Mouse (Mus musculus): ENCODE data around the gene Gtf2h4.

Gene Gtf2h4

GRCm38 (mm10) chr17:35697429-35697758, 23.9 kb upstream of the Gtf2h4 start:
- no peak for DNase-seq (ENCODE audit: low read depth)

GRCm38 (mm10) chr17:35696691-35697090, 23.2 kb upstream of the Gtf2h4 start:
- DNase-seq (ENCODE audit: low read depth) = no peak

- no peak for DNase-seq (ENCODE audit: low read depth)
Measured at GRCm38 (mm10) chr17:35695289-35695688, 21.8 kb upstream of the Gtf2h4 start.

- DNase-seq (ENCODE audit: low read depth) = no peak
Measured at GRCm38 (mm10) chr17:35693906-35694305, 20.4 kb upstream of the Gtf2h4 start.

DNA sequence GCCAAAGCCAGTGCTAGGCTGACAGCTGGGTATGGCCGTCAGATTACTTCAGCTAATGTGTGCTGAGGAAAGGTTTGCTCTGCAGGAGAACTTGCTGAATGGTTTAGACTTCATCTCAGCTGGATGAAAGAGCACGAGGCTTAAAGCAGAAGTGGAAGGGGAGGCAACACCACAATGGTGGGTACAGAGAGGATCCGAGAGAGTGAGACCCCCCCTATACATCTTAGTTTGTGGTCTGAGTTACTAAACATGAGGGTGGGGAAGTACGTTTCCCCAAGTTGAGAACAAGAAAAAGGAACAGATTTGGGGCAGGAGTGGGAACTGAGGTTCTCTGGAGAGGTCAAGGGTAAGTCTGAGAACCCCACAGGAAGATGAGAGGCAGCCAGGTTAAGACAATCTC, 18.8 kb upstream of the Gtf2h4 start:
- no peak for DNase-seq (ENCODE audit: low read depth)

- no peak for DNase-seq (ENCODE audit: low read depth)
Measured at GRCm38 (mm10) chr17:35691811-35692210, 18.3 kb upstream of the Gtf2h4 start.

GRCm38 (mm10) chr17:35689936-35690645, 16.6 kb upstream of the Gtf2h4 start:
- no peak for DNase-seq (ENCODE audit: low read depth)

- DNase-seq (ENCODE audit: low read depth) = no peak
Measured at GRCm38 (mm10) chr17:35688347-35689175, 15.0 kb upstream of the Gtf2h4 start.

- no peak for DNase-seq (ENCODE audit: low read depth)
Measured at GRCm38 (mm10) chr17:35685061-35685460, 11.5 kb upstream of the Gtf2h4 start.

- no peak for DNase-seq (ENCODE audit: low read depth)
Measured at GRCm38 (mm10) chr17:35681986-35682385, 8.4 kb upstream of the Gtf2h4 start.

- DNase-seq (ENCODE audit: low read depth) = no peak
Measured at GRCm38 (mm10) chr17:35680591-35680990, 7.1 kb upstream of the Gtf2h4 start.

- no peak for DNase-seq (ENCODE audit: low read depth)
Measured at GRCm38 (mm10) chr17:35672527-35672926, 1.0 kb downstream of the Gtf2h4 start.

GRCm38 (mm10) chr17:35671846-35672245, 1.7 kb downstream of the Gtf2h4 start:
- DNase-seq (ENCODE audit: low read depth) = no peak

GRCm38 (mm10) chr17:35669731-35670130, 3.8 kb downstream of the Gtf2h4 start:
- no peak for DNase-seq (ENCODE audit: low read depth)

DNA sequence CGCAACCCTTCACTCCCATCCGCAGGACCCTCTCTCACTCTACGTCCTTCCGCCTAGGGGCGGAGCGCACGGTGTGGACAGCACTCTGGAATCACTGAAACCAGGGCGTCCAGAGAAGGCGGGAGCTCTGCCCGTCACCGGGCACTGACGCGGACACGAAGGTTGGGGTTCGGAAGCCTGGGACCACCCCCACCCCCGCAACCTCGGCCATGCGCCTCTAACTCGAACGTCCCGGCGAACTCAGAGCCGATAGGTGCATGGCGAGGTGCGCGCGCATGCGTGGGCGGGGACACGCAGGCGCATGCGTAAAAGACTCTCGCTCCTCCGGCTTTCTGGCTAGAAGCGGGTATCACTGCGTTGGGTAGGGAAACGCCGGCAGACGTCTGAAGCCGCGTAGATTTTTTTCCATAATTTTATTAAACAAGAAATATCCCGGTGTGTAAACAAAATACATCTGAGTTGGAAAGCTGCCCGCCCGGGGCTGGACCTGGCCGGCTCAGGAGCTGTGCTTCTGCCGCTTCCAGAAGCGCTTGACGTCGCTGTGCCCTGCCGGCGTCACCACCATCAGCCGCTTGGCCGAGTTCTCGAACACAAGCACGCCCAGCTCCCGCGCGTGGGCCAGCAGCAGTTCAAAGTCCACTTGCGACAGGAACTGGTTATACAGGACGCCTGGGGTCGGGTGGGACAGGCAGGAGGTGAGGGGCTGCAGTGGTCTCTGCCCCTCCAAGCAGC, 6.0 kb downstream of the Gtf2h4 start, which contains the start of gene Vars2:
Vars2 (minus strand) TSS at position 259 of the 732 bp plus-strand sequence.
- DNase-seq (ENCODE audit: low read depth) = peak; percentile 89

- DNase-seq (ENCODE audit: low read depth) = no peak
Measured at GRCm38 (mm10) chr17:35666851-35667256, 6.7 kb downstream of the Gtf2h4 start.

DNA sequence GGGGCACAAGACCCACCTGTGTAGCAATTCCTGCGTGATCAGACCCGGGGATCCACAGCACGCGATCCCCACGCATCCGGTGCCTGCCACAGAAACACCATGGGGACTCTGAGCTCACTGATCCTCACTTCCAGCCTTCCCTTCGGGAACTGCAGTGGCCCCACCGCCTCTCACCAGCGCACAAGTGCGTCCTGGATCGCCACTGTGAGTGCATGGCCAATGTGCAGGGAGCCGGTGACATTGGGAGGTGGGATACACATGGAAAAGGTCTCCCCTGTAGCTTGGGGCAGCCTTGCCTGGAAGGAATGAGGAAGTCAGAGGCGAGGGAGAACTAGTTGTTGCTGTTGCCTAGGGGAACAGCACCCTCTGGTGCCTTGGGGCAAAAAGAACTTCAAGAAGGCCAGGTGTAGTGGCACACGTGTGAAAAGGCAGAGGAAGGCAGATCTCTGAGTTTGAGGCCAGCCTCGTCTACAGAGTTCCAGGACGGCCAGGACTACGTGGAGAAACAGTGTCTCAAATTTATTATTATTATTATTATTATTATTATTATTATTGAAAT, 7.5 kb downstream of the Gtf2h4 start:
- peak; percentile 34 for DNase-seq (ENCODE audit: low read depth)

GRCm38 (mm10) chr17:35653086-35653485, 20.5 kb downstream of the Gtf2h4 start:
- no peak for DNase-seq (ENCODE audit: low read depth)

- no peak for DNase-seq (ENCODE audit: low read depth)
Measured at GRCm38 (mm10) chr17:35649429-35649828, 24.1 kb downstream of the Gtf2h4 start.

DNA sequence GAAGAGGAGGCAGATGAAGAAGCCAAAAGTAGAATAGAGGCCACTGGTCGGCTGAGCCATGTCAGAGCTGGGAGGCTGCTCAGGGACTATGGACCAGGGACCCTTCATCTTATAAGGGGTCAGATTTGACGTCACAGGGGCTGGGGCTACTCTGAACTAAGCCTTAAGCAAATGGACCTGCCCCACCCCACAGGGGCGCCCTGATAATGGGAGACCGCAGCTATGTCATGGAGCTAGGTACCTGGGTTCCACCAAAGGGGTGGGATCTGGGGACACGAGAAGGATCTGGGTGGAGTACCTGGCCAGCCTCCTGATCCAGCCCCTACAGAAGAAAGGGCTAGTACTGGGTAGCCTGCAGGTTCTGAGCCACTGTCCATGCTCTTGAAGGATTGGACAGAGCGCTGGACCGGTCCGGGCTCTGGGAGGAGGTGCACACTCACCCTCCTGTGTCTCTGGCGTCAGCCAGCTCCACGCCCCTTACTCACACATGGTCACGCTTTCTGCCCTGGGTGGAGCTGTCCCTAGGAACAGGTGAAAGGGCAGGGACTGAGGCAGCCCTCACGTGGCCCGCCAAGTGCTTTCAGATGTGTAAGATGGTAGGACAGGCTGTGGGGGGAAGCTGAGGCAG, 29.8 kb downstream of the Gtf2h4 start, which contains the start of gene Mucl3:
Mucl3 (minus strand) TSS at position 87 of the 628 bp plus-strand sequence.
- no peak for DNase-seq (ENCODE audit: low read depth)

DNA sequence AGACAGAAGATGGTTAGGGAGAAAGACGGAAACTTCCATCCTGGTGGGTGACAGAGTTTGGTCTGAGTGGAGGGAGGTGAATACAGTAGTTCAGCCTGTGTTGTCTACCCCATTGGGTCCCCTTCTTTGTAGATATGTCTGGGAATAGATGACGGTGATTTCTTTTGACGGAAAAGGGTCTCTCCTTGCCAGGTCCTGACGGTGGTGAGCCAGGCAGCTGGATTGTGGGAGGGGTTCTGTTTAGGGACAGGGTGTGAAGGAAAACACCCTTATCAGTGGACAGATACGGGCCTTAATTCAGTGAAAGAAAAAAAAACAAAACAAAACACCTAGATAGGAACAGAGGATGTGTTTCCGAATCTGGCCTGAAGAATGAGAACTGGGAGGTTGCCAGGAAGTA, 34.2 kb downstream of the Gtf2h4 start:
- no peak for DNase-seq (ENCODE audit: low read depth)
